Mouse (Mus musculus): Measurements from ENCODE around the gene Gm49601.

GRCm38 (mm10) chr16:18633333-18633732, 7.1 kb upstream of the Gm49601 start:
- TF ChIP-seq POLR2A (IDR thresholded peaks at IDR 0.05; ENCODE audit: low read depth, low read length) (no peak), CTCF (IDR thresholded peaks at IDR 0.05; ENCODE audit: borderline replicate concordance, insufficient read depth, low read length) (no peak)
